Comparison of ENCODE assay signal across 31 mouse cellular contexts in the genomic region with DNA sequence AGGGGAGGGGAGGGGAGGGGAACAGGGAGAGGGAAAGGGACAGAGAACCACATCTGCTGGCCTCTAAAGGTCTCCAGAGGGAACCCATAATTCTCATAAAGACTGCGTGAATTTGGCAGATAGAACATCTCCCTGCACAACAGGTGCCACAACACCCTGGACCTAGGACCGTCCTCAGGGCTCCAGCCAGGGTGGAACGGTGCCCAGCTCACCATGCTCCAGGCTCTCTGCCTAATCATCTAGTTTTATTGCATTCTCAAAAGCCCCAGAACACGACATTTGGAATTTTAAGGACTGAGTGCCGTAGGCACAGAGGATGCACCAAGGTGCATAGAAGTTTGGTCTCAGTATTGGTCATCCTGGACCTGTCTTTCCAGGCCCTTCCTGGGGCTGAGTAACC. TPM values are rescaled to one million over a fixed set of nuclear protein-coding genes. Genes with fewer than 3 reads are reported as not detected.
DNase-seq lines count a peak whose midpoint lies in the region; ATAC-seq and TF ChIP-seq lines count a peak whose summit lies in the region.
"Had no signal": no experiment of that assay in that cellular context is flagged by ENCODE, and none has a peak within 500 bp of the region (broad histone marks: within the 10 kb centered on the region; RNA-seq: fewer than 3 reads in every experiment).

No protein-coding gene starts in this region.

- H3K9ac ChIP-seq in forebrain, embryonic 13.5 days, result no peak overlapping the region
- no peak overlapping the region for H3K9ac ChIP-seq in forebrain, embryonic 16.5 days (replicated peaks; ENCODE audit: low read depth, low read length)
- H3K9ac ChIP-seq: forebrain, postnatal 0 days; hindbrain, embryonic 13.5 days; intestine, embryonic 15.5 days had no signal

- no peak overlapping the region for H3K4me2 ChIP-seq in forebrain, embryonic 13.5 days
- no peak overlapping the region for H3K4me2 ChIP-seq in forebrain, embryonic 16.5 days (ENCODE audit: low read length)
- H3K4me2 ChIP-seq in myocyte (ENCODE audit: low read depth), result peak overlapping the region; percentile 40
- H3K4me2 ChIP-seq: heart, embryonic 11.5 days; hindbrain, embryonic 13.5 days; intestine, embryonic 15.5 days had no signal

- H3K4me3 ChIP-seq in cerebellum, adult 2 months (replicated peaks; ENCODE audit: insufficient read depth, low read depth, low read length), result no peak overlapping the region
- H3K4me3 ChIP-seq in forebrain, embryonic 13.5 days, result no peak overlapping the region
- H3K4me3 ChIP-seq in forebrain, embryonic 16.5 days (replicated peaks; ENCODE audit: low read length), result no peak overlapping the region
- no peak overlapping the region for H3K4me3 ChIP-seq in myocyte
- H3K4me3 ChIP-seq: forebrain, embryonic 10.5 days; hindbrain, embryonic 10.5 days; hindbrain, embryonic 13.5 days; intestine, embryonic 15.5 days had no signal

- H3K36me3 ChIP-seq in forebrain, embryonic 13.5 days (ENCODE audit: poor library complexity, severe bottlenecking), result no peaks in the 10 kb centered on the region
- no peaks in the 10 kb centered on the region for H3K36me3 ChIP-seq in forebrain, embryonic 16.5 days (ENCODE audit: control insufficient read depth, insufficient read depth)
- H3K36me3 ChIP-seq in myocyte (ENCODE audit: control insufficient read depth, insufficient read depth), result no peaks in the 10 kb centered on the region
- H3K36me3 ChIP-seq: forebrain, embryonic 10.5 days; G1E; hindbrain, embryonic 10.5 days; hindbrain, embryonic 13.5 days; intestine, embryonic 15.5 days had no signal

- ATAC-seq in forebrain, embryonic 13.5 days, result peak; percentile 3; the same call in 1 of the 2 replicates
- ATAC-seq in forebrain, embryonic 16.5 days, result no peak
- ATAC-seq: hindbrain, embryonic 16.5 days; intestine, embryonic 15.5 days; Patski had no signal

- H3K27ac ChIP-seq in cerebellum, adult 2 months (ENCODE audit: insufficient read depth, low read length), result no peak overlapping the region
- H3K27ac ChIP-seq in forebrain, embryonic 13.5 days, result no peak overlapping the region
- no peak overlapping the region for H3K27ac ChIP-seq in forebrain, embryonic 16.5 days (ENCODE audit: low read length)
- H3K27ac ChIP-seq: forebrain, embryonic 10.5 days; hindbrain, embryonic 10.5 days; hindbrain, embryonic 13.5 days; intestine, embryonic 15.5 days had no signal

- H3K79me2 ChIP-seq in myocyte (ENCODE audit: control insufficient read depth, insufficient read depth), result no peaks in the 10 kb centered on the region

- H3ac ChIP-seq in myocyte (ENCODE audit: control insufficient read depth, insufficient read length), result no peak overlapping the region

- peaks cover 14% of the 10 kb centered on the region for H3K4me1 ChIP-seq in cerebellum, adult 2 months (ENCODE audit: control insufficient read depth, insufficient read depth, low read length)
- H3K4me1 ChIP-seq in forebrain, embryonic 13.5 days, result peaks cover 4% of the 10 kb centered on the region; the same call in 1 of the 2 replicates
- H3K4me1 ChIP-seq in forebrain, embryonic 16.5 days (replicated peaks; ENCODE audit: control insufficient read depth, insufficient read depth, low read length), result peaks cover 10% of the 10 kb centered on the region
- H3K4me1 ChIP-seq: intestine, embryonic 15.5 days had no signal

- TF ChIP-seq POLR2A in cerebellum, adult 2 months (IDR thresholded peaks at IDR 0.05; ENCODE audit: borderline replicate concordance, insufficient read depth, low read length), result no peak
- TF ChIP-seq POLR2A in myocyte (IDR thresholded peaks at IDR 0.05; ENCODE audit: insufficient read length, low read depth), result no peak

- TF ChIP-seq CTCF in cerebellum, adult 2 months (IDR thresholded peaks at IDR 0.05; ENCODE audit: borderline replicate concordance, insufficient read depth, low read depth, low read length), result no peak

- no peaks in the 10 kb centered on the region for H3K27me3 ChIP-seq in cerebellum, adult 2 months (ENCODE audit: control insufficient read depth, insufficient read depth, low read length)
- H3K27me3 ChIP-seq in forebrain, embryonic 13.5 days, result no peaks in the 10 kb centered on the region
- no peaks in the 10 kb centered on the region for H3K27me3 ChIP-seq in forebrain, embryonic 16.5 days (replicated peaks; ENCODE audit: control insufficient read depth, insufficient read depth, low read length)
- no peaks in the 10 kb centered on the region for H3K27me3 ChIP-seq in myocyte (ENCODE audit: control insufficient read depth, insufficient read depth, insufficient read length)
- H3K27me3 ChIP-seq: intestine, embryonic 15.5 days; Patski had no signal

- WGBS in cerebellum, adult 2 months, result 43% methylated on average over 5 of the region's 5 CpGs
- 78% methylated on average over 5 of the region's 5 CpGs for WGBS in forebrain, embryonic 13.5 days
- WGBS in forebrain, embryonic 16.5 days, result 65% methylated on average over 5 of the region's 5 CpGs

- H3K9me3 ChIP-seq in forebrain, embryonic 13.5 days (replicated peaks), result no peaks in the 10 kb centered on the region
- no peaks in the 10 kb centered on the region for H3K9me3 ChIP-seq in forebrain, embryonic 16.5 days (ENCODE audit: control insufficient read depth, low read length)
- H3K9me3 ChIP-seq: forebrain, embryonic 10.5 days; G1E; hindbrain, embryonic 10.5 days; hindbrain, embryonic 13.5 days; intestine, embryonic 15.5 days had no signal

- DNase-seq in cerebellum, adult 2 months, result peak; percentile 29 to 38
- DNase-seq in cerebellum, adult 11 months, result no peak
- DNase-seq in heart, adult 11 months, result peak; percentile 83
- DNase-seq in heart, postnatal 14 days, result no peak
- DNase-seq: adrenal gland, postnatal 10 days; B cell, adult 2 months; gastrocnemius, postnatal 25 days; heart, postnatal 36 days; kidney, adult 11 months; kidney, adult 8-10 months had no signal

- intact Hi-C loops in heart, postnatal 14 days (cut with DNase I), result no loop called here

TF ChIP-seq in myocyte, 11 proteins besides CTCF, POLR2A, EP300 and RAD21:
- TF ChIP-seq TCF3 (IDR thresholded peaks at IDR 0.05; ENCODE audit: insufficient read length, low read depth) (no peak), MYOD1 (IDR thresholded peaks at IDR 0.05; ENCODE audit: control insufficient read depth in 1 of 3, insufficient read length in 2 of 3, low read depth in 2 of 3) (peak in 2 of 3 experiments; percentile 23 to 45)

RNA-seq across cellular contexts. Expression of gene Sftpb, which starts 34.2 kb away (rescaled TPM):
- not detected in 2 replicates for polyA plus RNA-seq in cerebellum, adult 2 months (2012; rRNA removed)
- polyA plus RNA-seq in forebrain, embryonic 13.5 days (2015; fragmentation: Nextera tagmentation; extraction: Ambion mirVana), result not detected in 2 replicates
- 0.14 and 0.29 TPM in 2 replicates for polyA plus RNA-seq in forebrain, embryonic 16.5 days (2015; fragmentation: Nextera tagmentation; extraction: Ambion mirVana)
- under 1 TPM in 1 of 2 experiments, not detected in 1; 0.81 TPM for total RNA-seq in heart, postnatal 14 days (2021)
- polyA plus RNA-seq in myocyte (2012; fragmentation: generic; extraction: Trizol), result not detected
- total RNA-seq: adrenal gland, adult 18-20 months; adrenal gland, postnatal 4 days; CH12.LX; forebrain, postnatal 0 days; G1E; gastrocnemius, adult 8-10 months; gastrocnemius, postnatal 25 days; granulocyte monocyte progenitor cell, adult 5-6 weeks; heart, postnatal 36 days had no signal
- polyA plus RNA-seq: embryonic facial prominence, embryonic 11.5 days; embryonic facial prominence, embryonic 14.5 days; forebrain, embryonic 10.5 days; frontal cortex, adult 2 months; G1E; heart, embryonic 14.5 days; hindbrain, embryonic 10.5 days; intestine, embryonic 15.5 days had no signal

RNA-seq across cellular contexts. Expression of gene Atoh8, which starts 34.9 kb away (rescaled TPM):
- 4.4 and 5.9 TPM in 2 replicates for polyA plus RNA-seq in cerebellum, adult 2 months (2012; rRNA removed)
- 2.9 and 4.5 TPM in 2 replicates for polyA plus RNA-seq in forebrain, embryonic 13.5 days (2015; fragmentation: Nextera tagmentation; extraction: Ambion mirVana)
- polyA plus RNA-seq in forebrain, embryonic 16.5 days (2015; fragmentation: Nextera tagmentation; extraction: Ambion mirVana), result 2.7 and 3.0 TPM in 2 replicates
- total RNA-seq in heart, postnatal 14 days (2021), result 10 to 100 TPM; 10.1 to 11.3 TPM
- 2.1 TPM for polyA plus RNA-seq in myocyte (2012; fragmentation: generic; extraction: Trizol)
- total RNA-seq: G1E; granulocyte monocyte progenitor cell, adult 5-6 weeks had no signal

Comparison
In these comparisons a context has a peak if more than half of its experiments do, and no peak if none do; other contexts are left out.
1. DNase-seq: peak in cerebellum, adult 2 months (2 of 2) and heart, adult 11 months (single experiment); none in cerebellum, adult 11 months (single experiment) and heart, postnatal 14 days (0 of 2).